Mouse (Mus musculus): ENCODE measurements around the gene Rps27l. TPM values are rescaled to one million over a fixed set of nuclear protein-coding genes. Genes with fewer than 3 reads are reported as not detected.

Gene Rps27l
- total RNA-seq, 2 experiments from 2014 or later: 23.7 to 125 TPM

GRCm38 (mm10) chr9:66977121-66977520, 31.2 kb downstream of the Rps27l start:
- ATAC-seq (replicated peaks; ENCODE audit: low FRiP score, poor library complexity, severe bottlenecking): no peak

DNA sequence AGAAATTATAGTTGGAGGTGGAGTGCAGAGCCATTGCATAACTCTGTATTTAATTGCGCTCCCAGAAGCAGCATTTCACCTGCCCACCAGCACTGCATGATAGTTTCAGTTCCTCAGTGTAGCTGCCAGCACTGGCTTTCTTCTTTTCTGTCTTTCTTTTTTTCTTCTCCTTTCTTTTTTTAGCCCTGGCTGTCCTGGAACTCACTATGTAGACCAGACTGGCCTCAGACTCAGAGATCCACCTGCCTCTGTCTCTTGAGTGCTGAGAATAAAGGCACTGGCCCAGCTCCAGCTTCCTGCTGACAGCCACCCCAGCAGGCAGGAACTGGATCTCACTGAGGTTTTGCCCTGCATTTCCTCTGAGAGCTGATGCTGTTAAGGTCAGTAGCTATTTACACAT, 32.1 kb downstream of the Rps27l start:
- no peak for ATAC-seq (replicated peaks; ENCODE audit: low FRiP score, poor library complexity, severe bottlenecking)

- ATAC-seq (replicated peaks; ENCODE audit: low FRiP score, poor library complexity, severe bottlenecking): no peak
Observed at GRCm38 (mm10) chr9:66978468-66978867, 32.6 kb downstream of the Rps27l start.

DNA sequence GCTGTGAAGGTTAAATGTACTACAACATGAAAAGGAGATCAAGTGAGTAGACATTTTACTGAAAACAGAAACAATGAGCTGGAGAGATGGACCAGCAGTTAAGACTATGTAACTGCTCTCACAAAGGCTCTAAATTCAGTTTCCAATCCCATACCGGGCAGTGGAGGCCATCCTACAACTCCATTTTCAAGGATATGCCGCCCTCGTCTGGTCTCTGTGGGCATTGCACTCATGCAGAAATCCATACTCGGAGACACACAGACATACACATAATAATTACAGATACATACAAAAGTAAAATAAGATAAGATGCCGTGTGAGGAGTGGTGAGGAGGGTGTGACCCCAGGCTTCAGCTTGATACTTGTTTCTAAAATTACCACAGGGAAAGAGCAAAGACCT, 34.6 kb downstream of the Rps27l start:
- ATAC-seq (replicated peaks; ENCODE audit: low FRiP score, poor library complexity, severe bottlenecking): peak; percentile 84

DNA sequence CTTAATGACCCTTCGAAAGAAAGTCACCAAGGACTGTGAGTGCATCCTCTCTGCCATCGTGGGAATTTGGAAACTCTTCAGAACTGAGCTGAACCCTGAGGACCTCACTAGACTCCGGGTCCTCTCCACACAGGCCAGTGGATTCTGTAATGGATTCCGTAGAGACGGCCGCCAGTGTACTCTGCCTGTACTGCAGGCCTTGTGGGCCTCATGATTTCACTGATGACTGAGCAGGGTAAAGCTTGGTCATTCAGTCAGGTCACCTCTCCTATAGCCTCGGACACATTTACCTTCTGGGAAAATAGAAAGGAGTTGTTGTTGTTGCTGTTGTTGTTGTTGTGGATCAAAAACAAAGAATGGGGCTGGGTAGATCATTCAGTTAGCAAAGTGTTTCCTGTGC, 36.2 kb downstream of the Rps27l start:
- no peak for ATAC-seq (replicated peaks; ENCODE audit: low FRiP score, poor library complexity, severe bottlenecking)

DNA sequence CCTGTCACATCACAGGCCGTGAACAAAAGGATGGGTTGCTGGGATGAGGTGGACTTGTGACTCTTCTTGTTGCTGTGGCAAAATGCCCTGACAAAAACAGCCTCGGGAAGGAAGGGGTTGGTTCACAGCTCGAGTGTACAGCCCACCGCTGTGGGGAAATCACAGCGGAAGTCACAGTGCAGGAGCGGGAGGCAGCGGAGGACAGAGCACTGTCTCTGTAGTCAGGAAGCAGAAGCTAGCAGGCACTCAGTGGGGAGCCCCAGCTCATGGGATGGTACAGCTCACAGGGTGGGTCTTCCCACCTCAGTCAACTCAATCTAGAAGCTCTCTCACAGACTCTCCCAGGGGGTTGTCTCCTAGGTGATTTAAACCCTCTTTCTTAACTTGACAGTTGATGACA, 39.5 kb downstream of the Rps27l start:
- ATAC-seq (replicated peaks; ENCODE audit: low FRiP score, poor library complexity, severe bottlenecking): no peak

GRCm38 (mm10) chr9:66988198-66988887, 42.5 kb downstream of the Rps27l start:
- peak; percentile 70 for ATAC-seq (replicated peaks; ENCODE audit: low FRiP score, poor library complexity, severe bottlenecking)

DNA sequence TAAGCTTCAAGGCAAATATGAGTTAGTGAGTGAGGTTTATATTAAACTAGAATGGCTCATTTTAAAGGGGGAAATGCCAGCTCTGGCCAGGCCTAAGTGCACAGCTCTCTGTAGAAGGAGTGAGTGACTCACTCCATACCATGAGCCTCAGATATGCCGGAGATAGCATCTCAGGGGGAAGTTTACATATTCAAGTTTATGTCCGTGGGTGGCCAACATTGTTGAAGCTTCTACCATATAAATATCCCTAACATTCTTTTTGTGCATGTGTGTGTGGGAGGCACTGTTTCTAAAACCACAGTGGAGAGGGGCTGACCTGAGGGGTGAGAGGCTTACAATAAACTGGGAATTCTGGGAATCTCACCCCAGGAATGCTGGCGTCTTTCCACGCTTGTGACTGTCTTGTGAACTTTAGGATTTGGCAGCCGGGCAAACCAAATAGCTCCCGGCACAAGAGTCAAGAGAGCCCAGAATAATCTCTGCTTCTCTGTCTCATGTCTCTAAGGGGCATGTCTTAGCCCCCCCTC, 43.1 kb downstream of the Rps27l start:
- ATAC-seq (replicated peaks; ENCODE audit: low FRiP score, poor library complexity, severe bottlenecking): 0 out of 2 replicates have a peak, but pooled peaks have one; percentile 4

- ATAC-seq (replicated peaks; ENCODE audit: low FRiP score, poor library complexity, severe bottlenecking): no peak
Observed at GRCm38 (mm10) chr9:66989581-66989980, 43.7 kb downstream of the Rps27l start.

DNA sequence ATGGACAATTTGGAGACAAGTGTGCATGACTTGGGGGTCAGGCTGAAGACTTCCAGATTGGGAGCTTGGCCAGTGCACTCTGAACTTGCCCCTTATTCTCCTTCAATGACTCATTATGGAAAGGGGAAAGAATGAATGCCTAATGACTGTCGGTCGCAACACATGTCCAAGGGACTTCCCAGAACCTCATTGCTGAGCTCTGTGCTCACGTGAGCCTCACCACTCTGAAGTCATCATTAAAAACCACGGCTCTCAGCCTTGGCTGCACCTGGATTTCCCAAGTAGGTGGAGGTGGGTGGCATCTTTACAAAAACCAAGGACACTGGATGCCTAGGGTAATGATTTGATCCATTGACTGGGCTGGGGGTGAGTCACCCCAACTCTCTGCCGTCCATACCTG, 44.2 kb downstream of the Rps27l start:
- ATAC-seq (replicated peaks; ENCODE audit: low FRiP score, poor library complexity, severe bottlenecking): no peak

GRCm38 (mm10) chr9:66991021-66991749, 45.3 kb downstream of the Rps27l start:
- ATAC-seq (replicated peaks; ENCODE audit: low FRiP score, poor library complexity, severe bottlenecking): peak; percentile 71

- ATAC-seq (replicated peaks; ENCODE audit: low FRiP score, poor library complexity, severe bottlenecking): peak; percentile 43
Observed at GRCm38 (mm10) chr9:66991750-66992410, 46.0 kb downstream of the Rps27l start.

Other genes with a start within 250 kb of the Rps27l start
- 1.5 and 4.6 TPM in 2 replicates for gene Car12, start 232.4 kb upstream of the Rps27l start, total RNA-seq (2015; ENCODE audit: low replicate concordance)
- gene Car12, start 232.4 kb upstream of the Rps27l start, total RNA-seq (2017; ENCODE audit: low replicate concordance): not detected in 2 replicates
- 3.6 and 4.6 TPM in 2 replicates for gene Aph1b, start 150.6 kb upstream of the Rps27l start, total RNA-seq (2015; ENCODE audit: low replicate concordance)
- 1.2 and 2.2 TPM in 2 replicates for gene Aph1b, start 150.6 kb upstream of the Rps27l start, total RNA-seq (2017; ENCODE audit: low replicate concordance)
- gene Gm10647, start 149.0 kb upstream of the Rps27l start, total RNA-seq (2015; ENCODE audit: low replicate concordance): not detected in 2 replicates
- gene Gm10647, start 149.0 kb upstream of the Rps27l start, total RNA-seq (2017; ENCODE audit: low replicate concordance): 0.42 and 0.68 TPM in 2 replicates
- gene Aph1c, start 111.4 kb upstream of the Rps27l start, total RNA-seq (2015; ENCODE audit: low replicate concordance): 3.3 and 5.6 TPM in 2 replicates
- 0.84 and 3.2 TPM in 2 replicates for gene Aph1c, start 111.4 kb upstream of the Rps27l start, total RNA-seq (2017; ENCODE audit: low replicate concordance)
- gene Rab8b, start 26.4 kb upstream of the Rps27l start, total RNA-seq (2015; ENCODE audit: low replicate concordance): 41.3 and 62.1 TPM in 2 replicates
- gene Rab8b, start 26.4 kb upstream of the Rps27l start, total RNA-seq (2017; ENCODE audit: low replicate concordance): 99.4 and 106 TPM in 2 replicates
- 0.96 and 12.1 TPM in 2 replicates for gene Lactb, start 29.4 kb downstream of the Rps27l start, total RNA-seq (2015; ENCODE audit: low replicate concordance)
- gene Lactb, start 29.4 kb downstream of the Rps27l start, total RNA-seq (2017; ENCODE audit: low replicate concordance): 3.2 and 7.2 TPM in 2 replicates
- gene Tpm1, start 103.3 kb downstream of the Rps27l start, total RNA-seq (2015; ENCODE audit: low replicate concordance): 213 and 329 TPM in 2 replicates
- gene Tpm1, start 103.3 kb downstream of the Rps27l start, total RNA-seq (2017; ENCODE audit: low replicate concordance): 393 and 461 TPM in 2 replicates